Mouse (Mus musculus) kidney, adult 2 months (tissue): ENCODE measurements around the gene Dhx30.
"Not testable (repeated sequence)": the region's sequence is repeated elsewhere in the genome, so short reads cannot be mapped to it uniquely, and the experiment has no call there.

Source experiments
- CTCF ChIP-seq: fragments of 200-500 bp; conservative IDR thresholded peaks from 2 replicates; pipeline ENCODE4 v1.5.1; 2011; ENCODE audit warnings: low read depth, mild to moderate bottlenecking, control low read depth, low read length, moderate library complexity, mixed read lengths; ENCODE audit not compliant: insufficient read depth, insufficient read length
- POLR2A ChIP-seq: fragments of 200-500 bp; IDR thresholded peaks from one replicate; pipeline ENCODE4 v1.6.1; 2011; ENCODE audit warnings: low read depth, low read length, control low read depth

GRCm38 (mm10) chr9:110124008-110124540 is 6.4 kb upstream of the Dhx30 start:
- TF ChIP-seq CTCF, POLR2A: not testable (repeated sequence)
